Mouse (Mus musculus) gastrocnemius, postnatal 36 days (tissue): ENCODE results near the gene Adam26a. TPM values are rescaled to one million over a fixed set of nuclear protein-coding genes. Genes with fewer than 3 reads are reported as not detected.
"Not testable (repeated sequence)": the region's sequence is repeated elsewhere in the genome, so short reads cannot be mapped to it uniquely, and the experiment has no call there.

Experiments used
- DNase-seq, 2 experiments: peaks; one replicate each; pipeline ENCODE4 v3.0.0; 2022
- intact Hi-C: fragments of 180-260 bp; cut with DNase I; formaldehyde crosslinking; loops from one replicate; pipeline ENCODE4 v1.15.1; 2025
- long read RNA-seq, 2 experiments: library from polyadenylated mRNA; stranded (forward); transcript quantifications; one replicate each; pipeline ENCODE4 v2.0.0; 2021
- total RNA-seq, 2 experiments: library from RNA; stranded (reverse); gene quantifications; 2 replicates each; pipeline ENCODE4 v1.2.3; 2021

Adam26a gene
- total RNA-seq: not detected
- long read RNA-seq, experiment 1: 0 reads
- long read RNA-seq, experiment 2: 0 reads

GRCm38 (mm10) chr8:43576607-43577006, at the start of gene Adam26a:
Adam26a (minus strand) TSS chr8:43576707.
- intact Hi-C loops, DNase-seq: not testable (repeated sequence)

- intact Hi-C loops: no loop called here
- no peak for DNase-seq
These were observed 39.5 kb upstream of the Adam26a start for GRCm38 (mm10) chr8:43616046-43616445.

GRCm38 (mm10) chr8:43603657-43604056, 27.1 kb upstream of the Adam26a start:
- intact Hi-C loops, DNase-seq: not testable (repeated sequence)

GRCm38 (mm10) chr8:43603166-43603565, 26.7 kb upstream of the Adam26a start:
- intact Hi-C loops: not testable (repeated sequence)

GRCm38 (mm10) chr8:43528006-43528405, 48.5 kb downstream of the Adam26a start, which contains the start of gene Adam26b:
Adam26b (minus strand) TSS chr8:43528106.
- DNase-seq, intact Hi-C loops: not testable (repeated sequence)

More at GRCm38 (mm10) chr8:43603166-43603565, 26.7 kb upstream of the Adam26a start:
- DNase-seq: not testable (repeated sequence)

Other genes starting within 250 kb of the Adam26a start
- gene Adam26b, start 48.6 kb downstream of the Adam26a start, total RNA-seq: not detected
- not detected for gene Gm5346, start 50.6 kb upstream of the Adam26a start, total RNA-seq
- not detected for gene Adam34, start 133.3 kb upstream of the Adam26a start, total RNA-seq